Mouse (Mus musculus): ENCODE results near the gene Phf5a.

Gene Phf5a

GRCm38 (mm10) chr15:81818404-81818803 lies 53.3 kb downstream of the Phf5a start:
- DNase-seq: no peak

- DNase-seq: no peak
Observed at GRCm38 (mm10) chr15:81814716-81815370, 56.9 kb downstream of the Phf5a start.

Data from kidney, adult 8-10 months (tissue).